Mouse (Mus musculus) liver, adult 2 months (tissue): ENCODE measurements around the gene Krtap24-1. TPM values are rescaled to one million over a fixed set of nuclear protein-coding genes. Genes with fewer than 3 reads are reported as not detected.

Experiments used
- DNase-seq: peaks from one replicate; pipeline ENCODE4 v3.0.0-alpha.2; 2011; ENCODE audit warnings: low read depth, low spot score; ENCODE audit errors: extremely low read depth
- H3K27ac ChIP-seq: fragments of 200-500 bp; replicated peaks from 2 replicates; pipeline ENCODE4 v1.5.1; 2012; ENCODE audit warnings: low read depth, mild to moderate bottlenecking, control low read depth, inconsistent platforms, low read length; ENCODE audit not compliant: insufficient read depth
- H3K27me3 ChIP-seq: fragments of 200-500 bp; 2 replicates; pipeline ENCODE4 v1.6.1; 2012; ENCODE audit warnings: mild to moderate bottlenecking, moderate library complexity, low read length, inconsistent platforms; ENCODE audit not compliant: control insufficient read depth, insufficient read depth
- H3K36me3 ChIP-seq: fragments of 200-500 bp; 2 replicates; pipeline ENCODE4 v1.6.1; 2012; ENCODE audit warnings: low read length, inconsistent platforms; ENCODE audit not compliant: control insufficient read depth, insufficient read depth
- H3K4me1 ChIP-seq: fragments of 200-500 bp; 2 replicates; pipeline ENCODE4 v1.6.1; 2011; ENCODE audit warnings: low read length; ENCODE audit not compliant: control insufficient read depth, insufficient read depth
- H3K4me3 ChIP-seq: fragments of 200-500 bp; 2 replicates; pipeline ENCODE4 v1.5.1; 2011; ENCODE audit warnings: low read depth, mild to moderate bottlenecking, control low read depth, low read length, moderate library complexity; ENCODE audit not compliant: insufficient read depth
- H3K79me2 ChIP-seq: fragments of 200-500 bp; 2 replicates; pipeline ENCODE4 v1.6.1; 2012; ENCODE audit warnings: inconsistent platforms, mild to moderate bottlenecking, low read length, moderate library complexity; ENCODE audit not compliant: control insufficient read depth, insufficient read depth
- H3K9ac ChIP-seq: fragments of 200-500 bp; 2 replicates; pipeline ENCODE4 v1.6.1; 2012; ENCODE audit warnings: low read depth, mild to moderate bottlenecking, control low read depth, inconsistent platforms, low read length
- CTCF ChIP-seq: fragments of 200-500 bp; IDR thresholded peaks from 2 replicates; pipeline ENCODE4 v1.5.1; 2011; ENCODE audit warnings: low read depth, low read length, control low read depth
- POLR2A ChIP-seq: fragments of 200-500 bp; IDR thresholded peaks from 2 replicates; pipeline ENCODE4 v1.6.1; 2011; ENCODE audit warnings: low read length, control low read depth; ENCODE audit not compliant: insufficient read depth; ENCODE audit errors: extremely low read depth
- WGBS: fragments of 180-500 bp; shearing (Covaris S2); methylation state at CpG from one replicate; pipeline ENCODE4 v1.1.7; 2018; 5-methylcytosine and 5-hydroxymethylcytosine counted together
- polyA plus RNA-seq: library from polyadenylated mRNA; depleted of rRNA; stranded (reverse); fragments of >200 nt; gene quantifications from 2 replicates; pipeline ENCODE4 v1.2.3, GENCODE M21; 2012
- total RNA-seq: library from RNA; depleted of rRNA; stranded (reverse); fragments of >200 nt; gene quantifications from 2 replicates; pipeline ENCODE4 v1.2.3, GENCODE M21; 2014

The Krtap24-1 gene
- total and polyA plus RNA-seq, 2 experiments = not detected

DNA sequence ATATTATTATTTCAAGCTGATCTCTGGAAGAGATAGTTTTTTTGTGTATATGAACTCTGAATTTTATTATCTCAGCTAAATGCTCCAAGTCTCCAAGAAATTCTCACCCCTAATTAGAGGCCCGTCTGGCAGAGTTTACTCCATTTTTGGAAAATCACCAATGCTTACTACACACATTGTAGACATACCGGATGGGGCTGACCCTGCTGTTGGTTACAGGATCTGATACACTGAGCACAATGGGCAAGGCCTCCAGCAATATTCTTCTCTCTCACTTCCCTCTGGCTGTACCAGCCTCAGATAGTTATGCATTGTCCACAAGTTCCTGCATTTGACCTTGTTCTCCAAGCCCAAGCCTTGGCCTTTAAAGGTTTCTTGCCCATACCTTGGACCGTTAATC is 28.0 kb upstream of the Krtap24-1 start:
- H3K9ac ChIP-seq = no peak overlapping the region
- H3K4me3 ChIP-seq = no peak overlapping the region
- WGBS = 76% methylated on average over 3 of the region's 3 CpGs
- TF ChIP-seq POLR2A = no peak
- no peak for TF ChIP-seq CTCF
- H3K36me3 ChIP-seq = no peaks in the 10 kb centered on the region
- DNase-seq = no peak
- no peaks in the 10 kb centered on the region for H3K79me2 ChIP-seq
- peaks cover 5% of the 10 kb centered on the region; the same call in 1 of the 2 replicates for H3K4me1 ChIP-seq
- H3K27ac ChIP-seq = no peak overlapping the region
- no peaks in the 10 kb centered on the region for H3K27me3 ChIP-seq

DNA sequence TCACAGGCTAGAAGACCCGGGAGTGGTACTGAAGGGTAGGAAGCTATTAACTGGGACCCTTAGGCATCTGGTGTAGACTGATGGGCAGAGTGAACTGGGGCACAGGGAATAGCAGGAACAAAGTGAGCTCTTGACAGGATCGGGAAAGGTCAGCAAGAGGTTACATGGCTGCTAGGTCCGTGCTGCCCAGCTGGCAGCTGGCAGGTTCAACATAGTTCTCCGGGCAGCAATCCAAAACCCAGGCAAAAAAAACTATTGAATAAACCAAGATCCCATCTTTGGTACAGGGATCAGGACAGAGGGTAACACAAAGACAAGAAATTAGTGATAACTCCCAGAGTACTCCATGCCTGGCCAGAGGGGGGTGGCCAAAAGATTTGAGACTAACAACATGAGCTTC is 23.1 kb upstream of the Krtap24-1 start:
- peaks cover 2% of the 10 kb centered on the region; the same call in 1 of the 2 replicates for H3K4me1 ChIP-seq
- no peak overlapping the region for H3K9ac ChIP-seq
- 17% methylated on average over 4 of the region's 4 CpGs for WGBS
- H3K36me3 ChIP-seq = no peaks in the 10 kb centered on the region
- DNase-seq = peak; percentile 86
- no peak overlapping the region for H3K27ac ChIP-seq
- no peak overlapping the region for H3K4me3 ChIP-seq
- no peaks in the 10 kb centered on the region for H3K27me3 ChIP-seq
- H3K79me2 ChIP-seq = no peaks in the 10 kb centered on the region
- TF ChIP-seq CTCF (no peak), POLR2A (no peak)

DNA sequence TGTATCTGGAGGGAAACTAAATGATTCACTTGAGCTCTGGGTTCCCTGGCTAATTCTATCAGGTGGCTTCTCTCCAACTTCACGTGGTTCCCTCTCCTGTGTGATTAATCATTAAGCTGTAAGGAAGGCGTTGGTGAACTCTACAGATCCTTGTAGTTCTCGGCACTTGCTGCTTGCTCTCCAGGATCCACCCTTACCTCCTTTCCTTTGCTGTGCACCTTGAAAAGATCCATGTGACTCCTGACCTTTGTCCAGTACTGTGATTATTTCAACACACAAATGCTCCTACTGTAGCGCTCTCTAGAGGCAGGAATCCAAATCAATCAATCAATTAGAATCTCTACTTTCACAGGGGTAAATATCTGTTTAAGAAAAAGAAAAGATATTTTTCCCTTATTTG is 19.4 kb upstream of the Krtap24-1 start:
- 19% methylated on average over 4 of the region's 4 CpGs for WGBS

DNA sequence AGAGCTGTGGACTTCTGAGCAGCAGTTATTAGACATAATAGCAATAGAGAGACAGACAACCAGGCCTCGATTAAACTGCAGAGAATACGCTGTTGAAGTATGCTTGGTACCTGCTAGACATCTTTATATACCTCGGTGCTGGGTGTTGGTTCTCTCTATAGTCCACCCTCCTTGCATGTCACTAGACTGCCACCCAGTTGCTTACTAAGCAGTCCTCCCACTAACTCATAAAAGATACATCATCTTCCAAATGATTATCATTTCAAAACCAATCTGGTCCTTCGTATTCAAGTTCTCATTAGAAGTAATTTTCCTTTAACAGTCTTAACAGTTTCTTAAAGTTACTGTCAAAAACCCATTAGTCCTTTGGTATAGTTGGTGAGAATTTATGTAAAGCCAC is 15.5 kb upstream of the Krtap24-1 start, which contains the start of gene 2310079G19Rik:
Gene 2310079G19Rik, minus strand, starts transcription at position 101 of the 400 bp plus-strand sequence.
- TF ChIP-seq POLR2A (no peak), CTCF (no peak)
- no peaks in the 10 kb centered on the region for H3K79me2 ChIP-seq
- DNase-seq = no peak
- H3K4me1 ChIP-seq = peaks cover 4% of the 10 kb centered on the region; the same call in 1 of the 2 replicates
- H3K27ac ChIP-seq = no peak within 1 kb of the TSS
- no peak within 1 kb of the TSS for H3K4me3 ChIP-seq
- no peak within 1 kb of the TSS for H3K9ac ChIP-seq
- no peaks in the 10 kb centered on the region for H3K27me3 ChIP-seq
- H3K36me3 ChIP-seq = no peaks in the 10 kb centered on the region
- 94% methylated on average over 4 of the region's 4 CpGs for WGBS

More for the DNA sequence above, 19.4 kb upstream of the Krtap24-1 start:
- Histone ChIP-seq H3K9ac (no peak overlapping the region), H3K4me3 (no peak overlapping the region), H3K79me2 (no peaks in the 10 kb centered on the region), H3K27ac (no peak overlapping the region), H3K36me3 (no peaks in the 10 kb centered on the region), H3K27me3 (no peaks in the 10 kb centered on the region), H3K4me1 (peaks cover 2% of the 10 kb centered on the region; the same call in 1 of the 2 replicates)
- DNase-seq = peak; percentile 87
- TF ChIP-seq POLR2A = no peak
- TF ChIP-seq CTCF = peak; percentile 25; the same call in 1 of the 2 replicates

DNA sequence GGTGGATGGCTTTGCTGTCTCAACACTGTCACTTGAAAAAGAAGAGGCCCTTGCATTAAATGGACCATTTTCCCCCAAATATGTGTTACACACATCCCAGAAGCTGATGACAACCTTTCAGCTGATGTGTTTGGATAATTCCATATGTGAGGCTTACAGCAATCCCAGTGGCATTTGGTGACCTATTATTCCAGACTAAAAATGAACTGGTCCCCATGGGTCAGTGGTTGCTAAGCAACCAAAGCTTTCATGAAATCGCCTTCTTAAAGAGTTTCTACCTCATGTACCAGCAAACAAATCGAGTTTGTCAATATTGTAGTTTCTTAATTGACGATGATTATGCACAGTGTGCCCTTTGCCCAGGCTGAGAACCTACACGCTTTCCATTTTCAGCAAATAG is 633 bp upstream of the Krtap24-1 start:
- Histone ChIP-seq H3K27ac (no peak overlapping the region), H3K9ac (no peak overlapping the region), H3K79me2 (no peaks in the 10 kb centered on the region), H3K27me3 (no peaks in the 10 kb centered on the region), H3K4me1 (no peaks in the 10 kb centered on the region), H3K4me3 (no peak overlapping the region), H3K36me3 (no peaks in the 10 kb centered on the region)
- TF ChIP-seq CTCF (no peak), POLR2A (no peak)
- WGBS = 80% methylated on average over 4 of the region's 4 CpGs
- no peak for DNase-seq

- H3K4me1 ChIP-seq = no peaks in the 10 kb centered on the region
- no peak for TF ChIP-seq POLR2A
- TF ChIP-seq CTCF = no peak
- no peaks in the 10 kb centered on the region for H3K36me3 ChIP-seq
- DNase-seq = no peak
- no peaks in the 10 kb centered on the region for H3K79me2 ChIP-seq
- no peak overlapping the region for H3K4me3 ChIP-seq
- H3K27ac ChIP-seq = no peak overlapping the region
- no peaks in the 10 kb centered on the region for H3K27me3 ChIP-seq
- WGBS = 90% methylated on average over 6 of the region's 6 CpGs
- H3K9ac ChIP-seq = no peak overlapping the region
These were observed 7.5 kb downstream of the Krtap24-1 start for GRCm38 (mm10) chr16:88604570-88604969.
